Mouse (Mus musculus) stomach, embryonic 15.5 days (tissue): ENCODE results near the gene Bhlhe41. TPM values are rescaled to one million over a fixed set of nuclear protein-coding genes. Genes with fewer than 3 reads are reported as not detected.
A peak's percentile ranks its signal among the peaks of the same experiment; 100 is the strongest.

ENCODE experiments used
- ATAC-seq: fragments of 200-750 bp; cut with Nextera tagmentation; 2 replicates; pipeline ENCODE4 v1.8.0; 2017; ENCODE audit warnings: low read depth, moderate number of reproducible peaks, moderate TSS enrichment; ENCODE audit not compliant: insufficient read depth, low FRiP score
- H3K27ac ChIP-seq: fragments of 300-500 bp; sonication (generic); 2 replicates; pipeline ENCODE4 v1.5.1; 2015; ENCODE audit warnings: mild to moderate bottlenecking, inconsistent platforms
- H3K27me3 ChIP-seq: fragments of 300-500 bp; sonication (generic); replicated peaks from 2 replicates; pipeline ENCODE4 v1.6.1; 2015; ENCODE audit warnings: inconsistent platforms
- H3K36me3 ChIP-seq: fragments of 300-500 bp; sonication (generic); 2 replicates; pipeline ENCODE4 v1.6.1; 2015; ENCODE audit warnings: inconsistent platforms
- H3K4me1 ChIP-seq: fragments of 300-500 bp; sonication (generic); 2 replicates; pipeline ENCODE4 v1.6.1; 2015; ENCODE audit warnings: inconsistent platforms
- H3K4me2 ChIP-seq: fragments of 300-500 bp; sonication (generic); 2 replicates; pipeline ENCODE4 v1.6.1; 2015; ENCODE audit warnings: mild to moderate bottlenecking, inconsistent platforms
- H3K4me3 ChIP-seq: fragments of 300-500 bp; sonication (generic); replicated peaks from 2 replicates; pipeline ENCODE4 v1.5.1; 2015; ENCODE audit warnings: inconsistent platforms
- H3K9ac ChIP-seq: fragments of 300-500 bp; sonication (generic); 2 replicates; pipeline ENCODE4 v1.6.1; 2015; ENCODE audit warnings: inconsistent platforms
- H3K9me3 ChIP-seq: fragments of 300-500 bp; sonication (generic); 2 replicates; pipeline ENCODE4 v1.6.1; 2016; ENCODE audit warnings: inconsistent platforms
- WGBS: fragments of 180-500 bp; shearing (Covaris S2); methylation state at CpG from one replicate; pipeline ENCODE4 v1.1.7; 2015; 5-methylcytosine and 5-hydroxymethylcytosine counted together
- polyA plus RNA-seq: library from polyadenylated mRNA; unstranded; fragments of >200 nt; fragmentation: Nextera tagmentation; extraction: Ambion mirVana; gene quantifications from 2 replicates; pipeline ENCODE4 v1.2.1, GENCODE M21; 2015

The Bhlhe41 gene
- polyA plus RNA-seq, 1 experiment from 2014 or later, result 1.3 TPM

DNA sequence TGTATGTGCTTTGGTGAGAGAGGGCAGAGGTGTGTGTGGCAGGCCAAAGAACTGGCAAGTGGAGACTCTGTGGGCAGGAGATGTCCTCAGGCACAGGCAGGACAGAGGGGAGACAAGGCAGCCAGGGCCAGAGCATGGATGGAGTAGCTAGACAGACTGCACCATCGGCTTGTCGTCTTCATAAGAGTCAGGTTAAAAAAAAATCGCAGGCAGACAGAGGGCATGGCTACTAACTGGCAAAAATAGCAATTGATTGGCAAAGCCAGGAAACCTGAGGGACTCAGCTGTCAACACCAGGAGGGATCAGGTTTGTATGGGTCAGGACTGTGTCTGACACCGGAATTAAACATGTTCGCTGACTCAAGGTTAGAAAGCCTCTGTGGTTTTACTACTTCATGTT, 10.6 kb downstream of the Bhlhe41 start:
- Histone ChIP-seq H3K4me3 (no peak overlapping the region), H3K36me3 (no peaks in the 10 kb centered on the region), H3K9me3 (no peaks in the 10 kb centered on the region), H3K27me3 (no peaks in the 10 kb centered on the region), H3K9ac (no peak overlapping the region), H3K4me1 (peaks cover 4% of the 10 kb centered on the region; the same call in 1 of the 2 replicates), H3K27ac (no peak overlapping the region), H3K4me2 (no peak overlapping the region)
- WGBS, result 72% methylated on average over 5 of the region's 5 CpGs
- no peak for ATAC-seq

DNA sequence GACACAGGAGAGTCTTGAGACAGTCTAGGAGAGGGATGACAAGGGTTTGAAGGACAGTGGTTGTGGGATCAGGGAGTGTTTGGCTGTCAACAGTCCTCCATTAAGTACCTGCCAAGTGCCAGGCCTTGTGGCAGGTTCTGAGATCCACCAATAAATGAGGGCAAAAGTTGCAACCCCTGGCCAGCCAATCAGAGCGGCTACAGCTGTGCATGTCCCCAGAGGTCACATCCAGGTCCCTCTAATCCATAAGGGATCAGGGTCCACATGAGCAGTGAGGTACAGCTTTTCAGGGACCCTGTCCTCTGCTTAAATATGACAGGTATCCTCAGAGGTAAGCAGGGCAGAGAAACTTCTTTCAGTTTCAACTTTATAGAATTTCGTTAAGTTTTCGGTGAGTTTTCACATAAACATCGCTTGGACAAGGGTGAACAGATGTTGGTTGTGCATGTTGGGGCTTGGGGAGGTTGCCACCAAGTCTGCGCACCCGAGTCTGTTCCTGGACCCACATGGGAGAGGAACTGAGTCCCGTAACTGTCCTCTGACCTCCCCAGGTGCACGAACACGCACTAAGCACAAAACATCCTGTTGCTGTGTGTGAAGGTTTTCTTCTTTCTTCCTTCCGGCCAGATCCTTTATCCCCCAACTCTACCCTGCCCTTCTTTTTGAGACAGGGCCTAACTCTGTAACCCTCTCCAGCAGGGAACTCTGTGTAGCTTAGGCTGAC, 11.8 kb downstream of the Bhlhe41 start:
- Histone ChIP-seq H3K9ac (no peak overlapping the region), H3K27me3 (no peaks in the 10 kb centered on the region), H3K4me3 (no peak overlapping the region), H3K4me1 (peaks cover 4% of the 10 kb centered on the region; the same call in 1 of the 2 replicates), H3K9me3 (no peaks in the 10 kb centered on the region), H3K36me3 (no peaks in the 10 kb centered on the region), H3K27ac (no peak overlapping the region), H3K4me2 (no peak overlapping the region)
- 89% methylated on average over 10 of the region's 10 CpGs for WGBS
- ATAC-seq, result no peak

DNA sequence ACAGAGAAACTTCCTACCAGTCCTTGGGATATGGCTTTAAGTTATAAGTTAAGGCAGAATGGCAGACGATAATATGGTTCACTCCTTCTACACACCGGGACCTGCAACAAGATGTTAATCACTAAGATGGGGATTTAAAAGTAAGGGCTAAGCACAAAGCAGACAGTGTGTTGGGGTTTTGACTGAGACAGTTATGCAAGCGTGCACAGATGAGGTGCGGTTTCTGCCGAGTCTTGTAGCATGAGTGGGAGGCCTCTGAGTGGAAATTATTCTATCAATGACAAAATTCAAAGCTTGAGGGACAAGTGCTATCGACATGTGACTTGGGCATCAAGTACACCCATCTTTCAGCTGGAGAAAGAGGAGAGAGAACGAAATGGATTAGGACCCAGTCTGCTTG, 12.7 kb downstream of the Bhlhe41 start:
- no peak overlapping the region for H3K27ac ChIP-seq
- no peaks in the 10 kb centered on the region for H3K9me3 ChIP-seq
- 90% methylated on average over 7 of the region's 7 CpGs for WGBS
- peaks cover 4% of the 10 kb centered on the region; the same call in 1 of the 2 replicates for H3K4me1 ChIP-seq
- no peaks in the 10 kb centered on the region for H3K27me3 ChIP-seq
- no peak overlapping the region for H3K9ac ChIP-seq
- no peak overlapping the region for H3K4me3 ChIP-seq
- ATAC-seq, result no peak
- H3K36me3 ChIP-seq, result no peaks in the 10 kb centered on the region
- no peak overlapping the region for H3K4me2 ChIP-seq

DNA sequence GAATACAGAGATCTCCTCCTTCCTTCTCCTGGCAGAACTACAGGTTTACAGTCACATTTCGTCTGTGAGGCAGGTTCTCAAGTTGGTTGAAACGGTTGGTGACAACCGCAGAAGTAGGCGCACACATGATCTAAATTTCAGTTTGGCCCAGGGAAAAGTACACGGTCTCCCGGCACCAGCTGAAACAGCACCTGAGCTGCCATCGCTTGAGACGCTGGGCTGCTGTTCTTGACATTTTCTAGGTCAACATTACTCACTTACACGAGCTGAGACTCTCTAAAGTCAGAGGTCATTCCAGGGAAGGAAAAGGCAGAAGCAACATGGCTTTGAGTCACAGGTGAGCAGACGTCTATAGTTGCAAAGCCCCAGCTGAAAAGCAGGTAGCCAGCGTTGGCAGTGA, 13.4 kb downstream of the Bhlhe41 start:
- Histone ChIP-seq H3K4me1 (peaks cover 4% of the 10 kb centered on the region; the same call in 1 of the 2 replicates), H3K4me3 (no peak overlapping the region), H3K4me2 (no peak overlapping the region), H3K27me3 (no peaks in the 10 kb centered on the region), H3K9ac (no peak overlapping the region), H3K27ac (no peak overlapping the region), H3K9me3 (no peaks in the 10 kb centered on the region), H3K36me3 (no peaks in the 10 kb centered on the region)
- 60% methylated on average over 11 of the region's 11 CpGs for WGBS
- ATAC-seq, result no peak

DNA sequence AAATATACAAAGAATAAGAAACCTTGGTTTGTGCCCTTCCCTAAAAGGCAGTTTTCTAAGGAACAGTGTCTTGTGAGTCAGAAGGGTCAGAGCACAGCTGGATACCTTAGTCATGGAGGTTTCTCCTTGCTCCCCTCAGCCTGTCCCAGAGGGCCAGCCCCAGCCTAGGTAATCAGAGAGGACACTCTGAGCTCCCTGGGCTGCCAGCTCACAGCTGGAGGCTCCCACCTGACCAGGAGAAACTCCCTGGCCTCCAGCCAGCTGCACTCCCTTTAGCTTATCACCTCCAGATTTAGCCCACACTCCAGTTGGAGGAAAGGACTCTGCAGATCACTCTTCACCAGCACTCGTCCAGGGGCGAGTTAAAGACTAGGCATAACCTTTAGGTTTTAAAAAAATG, 14.6 kb downstream of the Bhlhe41 start:
- H3K9ac ChIP-seq, result no peak overlapping the region
- 49% methylated on average over 2 of the region's 2 CpGs for WGBS
- H3K4me1 ChIP-seq, result peaks cover 4% of the 10 kb centered on the region; the same call in 1 of the 2 replicates
- peak; percentile 54; the same call in 1 of the 2 replicates for ATAC-seq
- no peaks in the 10 kb centered on the region for H3K27me3 ChIP-seq
- no peak overlapping the region for H3K4me3 ChIP-seq
- no peak overlapping the region for H3K4me2 ChIP-seq
- no peaks in the 10 kb centered on the region for H3K36me3 ChIP-seq
- no peaks in the 10 kb centered on the region for H3K9me3 ChIP-seq
- H3K27ac ChIP-seq, result no peak overlapping the region

DNA sequence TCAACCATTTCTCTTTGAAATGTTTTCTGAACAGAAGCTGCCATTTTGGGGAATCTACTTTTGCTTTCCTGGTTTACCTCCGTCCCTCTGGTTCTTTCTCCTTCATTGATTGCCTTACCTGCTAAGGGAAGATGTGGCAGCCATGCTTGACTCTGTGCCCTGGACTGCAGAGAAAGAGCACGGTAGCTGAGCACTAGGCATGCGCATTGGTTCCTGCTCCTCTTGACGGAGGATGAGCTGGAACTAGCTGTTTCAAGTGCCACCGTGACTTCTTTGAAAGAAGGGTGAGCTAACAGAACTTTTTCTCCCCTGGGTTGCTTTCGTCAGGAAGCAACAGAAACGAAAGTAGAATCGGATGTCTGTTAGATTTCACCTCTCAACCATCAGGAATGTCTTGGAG, 17.7 kb downstream of the Bhlhe41 start:
- H3K27me3 ChIP-seq, result no peaks in the 10 kb centered on the region
- no peaks in the 10 kb centered on the region for H3K36me3 ChIP-seq
- ATAC-seq, result no peak
- no peak overlapping the region for H3K27ac ChIP-seq
- H3K9ac ChIP-seq, result no peak overlapping the region
- no peaks in the 10 kb centered on the region for H3K4me1 ChIP-seq
- no peak overlapping the region for H3K4me3 ChIP-seq
- 91% methylated on average over 8 of the region's 8 CpGs for WGBS
- H3K9me3 ChIP-seq, result no peaks in the 10 kb centered on the region
- no peak overlapping the region for H3K4me2 ChIP-seq

- no peaks in the 10 kb centered on the region for H3K9me3 ChIP-seq
- H3K4me3 ChIP-seq, result no peak overlapping the region
- no peak overlapping the region for H3K4me2 ChIP-seq
- no peak overlapping the region for H3K9ac ChIP-seq
- H3K36me3 ChIP-seq, result no peaks in the 10 kb centered on the region
- ATAC-seq, result no peak
- 81% methylated on average over 6 of the region's 6 CpGs for WGBS
- no peaks in the 10 kb centered on the region for H3K4me1 ChIP-seq
- H3K27ac ChIP-seq, result no peak overlapping the region
- no peaks in the 10 kb centered on the region for H3K27me3 ChIP-seq
These were observed 18.4 kb downstream of the Bhlhe41 start for GRCm38 (mm10) chr6:145846948-145847347.

GRCm38 (mm10) chr6:145846076-145846475, 19.3 kb downstream of the Bhlhe41 start:
- H3K4me1 ChIP-seq, result no peaks in the 10 kb centered on the region
- no peaks in the 10 kb centered on the region for H3K9me3 ChIP-seq
- H3K27ac ChIP-seq, result no peak overlapping the region
- no peak overlapping the region for H3K4me3 ChIP-seq
- ATAC-seq, result no peak
- no peak overlapping the region for H3K9ac ChIP-seq
- 60% methylated on average over 1 of the region's 1 CpGs for whole genome bisulfite sequencing
- no peak overlapping the region for H3K4me2 ChIP-seq
- H3K36me3 ChIP-seq, result no peaks in the 10 kb centered on the region
- H3K27me3 ChIP-seq, result no peaks in the 10 kb centered on the region

DNA sequence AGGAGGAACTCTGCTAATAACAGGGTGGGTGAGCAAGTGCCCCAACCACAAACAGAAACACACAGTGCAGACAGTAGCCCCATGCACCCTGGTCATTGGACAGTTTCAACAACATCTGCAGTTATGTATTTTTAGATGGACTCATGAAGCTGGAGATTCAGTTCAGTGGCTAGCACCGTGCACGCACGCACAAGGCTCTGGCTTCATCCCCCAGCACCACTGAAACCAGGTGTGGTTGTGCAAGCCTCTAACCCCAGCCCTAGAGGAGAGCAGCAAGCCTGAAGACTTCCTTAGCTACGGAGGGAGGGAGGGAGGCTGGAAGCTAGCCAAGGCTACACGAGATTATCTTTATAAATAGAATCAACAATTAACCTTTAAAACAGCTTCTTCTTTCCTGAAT, 19.7 kb downstream of the Bhlhe41 start:
- Histone ChIP-seq H3K4me3 (no peak overlapping the region), H3K9ac (no peak overlapping the region), H3K4me2 (no peak overlapping the region), H3K27me3 (no peaks in the 10 kb centered on the region), H3K27ac (no peak overlapping the region), H3K4me1 (no peaks in the 10 kb centered on the region), H3K9me3 (no peaks in the 10 kb centered on the region), H3K36me3 (no peaks in the 10 kb centered on the region)
- 51% methylated on average over 5 of the region's 5 CpGs for WGBS
- ATAC-seq, result no peak

DNA sequence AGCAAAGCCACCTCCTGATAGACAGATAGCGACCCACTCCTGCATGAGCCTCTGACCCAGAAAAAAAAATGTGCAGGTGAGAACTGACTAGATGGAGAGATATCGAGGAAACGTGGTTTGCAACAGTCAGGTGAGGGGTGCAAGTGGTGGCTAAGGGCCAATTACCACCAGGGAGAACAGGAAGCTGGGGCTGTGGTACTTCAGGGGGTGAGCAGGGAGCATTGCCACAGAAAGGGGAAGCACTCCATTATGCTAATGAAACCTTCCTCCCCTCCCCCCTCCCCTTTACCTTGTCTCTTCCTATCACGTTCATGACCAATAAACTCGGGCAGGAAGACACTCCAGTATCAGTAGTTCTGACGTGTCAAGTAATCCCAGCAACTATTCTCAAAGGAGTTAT, 30.0 kb downstream of the Bhlhe41 start:
- WGBS, result 42% methylated on average over 6 of the region's 6 CpGs
- no peaks in the 10 kb centered on the region for H3K27me3 ChIP-seq
- ATAC-seq, result no peak
- H3K9ac ChIP-seq, result no peak overlapping the region
- H3K9me3 ChIP-seq, result no peaks in the 10 kb centered on the region
- no peak overlapping the region for H3K27ac ChIP-seq
- H3K4me2 ChIP-seq, result no peak overlapping the region
- no peaks in the 10 kb centered on the region for H3K4me1 ChIP-seq
- H3K4me3 ChIP-seq, result no peak overlapping the region
- no peaks in the 10 kb centered on the region for H3K36me3 ChIP-seq

DNA sequence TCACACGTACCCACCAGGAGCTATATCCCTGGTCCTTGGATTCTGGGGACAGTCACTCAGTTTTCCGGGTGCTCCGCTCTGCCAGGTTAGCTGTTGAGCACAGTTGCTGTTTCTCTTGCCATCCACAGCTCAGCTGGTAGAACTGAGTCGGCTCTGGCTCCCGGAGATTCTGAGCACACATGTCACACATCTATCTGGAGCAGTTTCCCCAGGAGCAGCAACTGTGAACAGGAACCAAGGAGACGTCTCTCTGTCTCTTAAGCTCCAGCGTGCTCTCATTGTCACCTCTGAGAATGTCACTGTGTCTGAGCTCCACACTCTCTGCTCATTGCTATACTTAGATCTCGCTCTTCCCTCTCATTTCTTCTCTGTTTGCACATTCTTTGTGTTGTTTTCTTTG, 32.4 kb downstream of the Bhlhe41 start:
- Histone ChIP-seq H3K4me1 (no peaks in the 10 kb centered on the region), H3K4me3 (no peak overlapping the region), H3K27ac (no peak overlapping the region), H3K4me2 (no peak overlapping the region), H3K27me3 (no peaks in the 10 kb centered on the region), H3K9ac (no peak overlapping the region), H3K9me3 (no peaks in the 10 kb centered on the region), H3K36me3 (no peaks in the 10 kb centered on the region)
- ATAC-seq, result no peak
- WGBS, result 69% methylated on average over 8 of the region's 8 CpGs

- Histone ChIP-seq H3K9me3 (no peaks in the 10 kb centered on the region), H3K27me3 (no peaks in the 10 kb centered on the region), H3K4me2 (peak overlapping the region; percentile 25), H3K4me3 (no peak overlapping the region), H3K4me1 (no peaks in the 10 kb centered on the region), H3K27ac (no peak overlapping the region), H3K9ac (no peak overlapping the region), H3K36me3 (no peaks in the 10 kb centered on the region)
- WGBS, result 50% methylated on average over 9 of the region's 9 CpGs
- no peak for ATAC-seq
These were observed 34.7 kb downstream of the Bhlhe41 start for GRCm38 (mm10) chr6:145830617-145831016.

DNA sequence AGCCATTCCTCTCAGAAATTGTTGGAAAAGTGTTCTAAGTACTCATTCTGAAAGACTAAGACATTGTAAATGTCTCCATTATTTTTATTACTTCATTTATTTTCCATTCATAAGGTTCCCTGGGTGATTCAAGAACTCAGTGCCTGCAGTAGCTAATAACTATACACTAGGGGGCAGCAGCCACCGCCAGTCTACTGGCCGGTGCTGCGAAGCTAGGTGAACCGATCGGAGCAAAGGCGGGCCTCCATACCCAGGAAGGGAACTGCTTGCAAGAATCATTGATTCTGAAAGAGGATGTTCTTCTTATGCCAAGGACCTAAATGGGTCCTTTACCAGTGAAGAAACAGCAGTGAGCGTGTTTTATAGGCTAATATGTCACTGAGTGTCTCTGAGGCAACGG, 35.2 kb downstream of the Bhlhe41 start:
- 16% methylated on average over 8 of the region's 8 CpGs for WGBS
- H3K9ac ChIP-seq, result no peak overlapping the region
- H3K27me3 ChIP-seq, result no peaks in the 10 kb centered on the region
- H3K4me2 ChIP-seq, result peak overlapping the region; percentile 25
- ATAC-seq, result no peak
- no peaks in the 10 kb centered on the region for H3K9me3 ChIP-seq
- no peak overlapping the region for H3K4me3 ChIP-seq
- no peaks in the 10 kb centered on the region for H3K4me1 ChIP-seq
- peaks cover 2% of the 10 kb centered on the region; the same call in 1 of the 2 replicates for H3K36me3 ChIP-seq
- H3K27ac ChIP-seq, result no peak overlapping the region
